Mouse (Mus musculus) hindbrain, embryonic 11.5 days (tissue): ENCODE measurements around the gene Glra1. TPM values are rescaled to one million over a fixed set of nuclear protein-coding genes. Genes with fewer than 3 reads are reported as not detected.

ENCODE experiments used
- ATAC-seq: fragments of 200-750 bp; cut with Nextera tagmentation; 2 replicates; pipeline ENCODE4 v1.8.0; 2017; ENCODE audit warnings: mild to moderate bottlenecking, moderate TSS enrichment, moderate library complexity; ENCODE audit not compliant: low FRiP score
- DNase-seq: peaks from one replicate; pipeline ENCODE4 v3.0.0-alpha.2; 2015; ENCODE audit warnings: low spot score
- H3K27ac ChIP-seq: fragments of 300-500 bp; sonication (generic); 2 replicates; pipeline ENCODE4 v1.5.1; 2014; ENCODE audit warnings: mild to moderate bottlenecking, low read depth, low read length
- H3K27me3 ChIP-seq: fragments of 300-500 bp; sonication (generic); 2 replicates; pipeline ENCODE4 v1.6.1; 2014; ENCODE audit warnings: mild to moderate bottlenecking, low read length, moderate library complexity, mixed read lengths; ENCODE audit not compliant: control insufficient read depth, insufficient read depth
- H3K36me3 ChIP-seq: fragments of 300-500 bp; sonication (generic); 2 replicates; pipeline ENCODE4 v1.6.1; 2014; ENCODE audit warnings: mild to moderate bottlenecking, low read length, moderate library complexity, mixed read lengths; ENCODE audit not compliant: control insufficient read depth, insufficient read depth
- H3K4me1 ChIP-seq: fragments of 300-500 bp; sonication (generic); replicated peaks from 2 replicates; pipeline ENCODE4 v1.6.1; 2014; ENCODE audit warnings: low read length, mixed read lengths; ENCODE audit not compliant: control insufficient read depth, insufficient read depth
- H3K4me2 ChIP-seq: fragments of 300-500 bp; sonication (generic); replicated peaks from 2 replicates; pipeline ENCODE4 v1.6.1; 2014; ENCODE audit warnings: mild to moderate bottlenecking, low read depth, low read length
- H3K4me3 ChIP-seq: fragments of 300-500 bp; sonication (generic); 2 replicates; pipeline ENCODE4 v1.5.1; 2014; ENCODE audit warnings: low read depth, low read length
- H3K9ac ChIP-seq: fragments of 300-500 bp; sonication (generic); 2 replicates; pipeline ENCODE4 v1.6.1; 2014; ENCODE audit warnings: low read depth, low read length
- H3K9me3 ChIP-seq: fragments of 300-500 bp; sonication (generic); 2 replicates; pipeline ENCODE4 v1.6.1; 2016; ENCODE audit warnings: low read length; ENCODE audit not compliant: control insufficient read depth
- WGBS: fragments of 180-500 bp; shearing (Covaris S2); extraction: QIAGEN DNeasy Blood & Tissue Kit; methylation state at CpG from one replicate; pipeline ENCODE4 v1.1.7; 2014; 5-methylcytosine and 5-hydroxymethylcytosine counted together
- polyA plus RNA-seq: library from polyadenylated mRNA; unstranded; fragments of >200 nt; fragmentation: Nextera tagmentation; extraction: Ambion mirVana; gene quantifications from 2 replicates; pipeline ENCODE4 v1.2.1, GENCODE M21; 2014

Glra1 gene
- polyA plus RNA-seq, 1 experiment from 2014 or later, result 10.0 TPM

DNA sequence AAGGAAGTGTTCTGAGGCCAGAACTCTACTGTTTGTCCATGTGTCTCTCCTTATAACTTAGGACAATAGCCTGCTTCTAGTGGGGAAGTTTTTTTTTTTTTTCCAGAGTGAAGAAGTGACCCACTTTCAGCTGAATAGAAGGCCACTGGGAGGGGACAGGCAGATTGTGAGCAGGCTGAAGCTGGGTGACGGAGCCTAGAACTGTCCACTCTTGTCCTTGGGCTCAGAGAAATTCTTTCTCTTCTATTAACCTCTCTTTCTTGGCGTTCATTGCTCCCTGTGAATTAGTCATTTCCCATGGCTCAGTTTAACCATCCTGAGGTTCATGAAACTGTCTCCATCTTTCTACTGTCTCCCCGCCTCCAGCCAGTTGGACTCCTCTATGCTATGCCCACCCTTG is 13.6 kb downstream of the Glra1 start:
- no peaks in the 10 kb centered on the region for H3K27me3 ChIP-seq
- no peaks in the 10 kb centered on the region for H3K4me1 ChIP-seq
- no peak overlapping the region for H3K27ac ChIP-seq
- DNase-seq, result no peak
- no peak overlapping the region for H3K4me2 ChIP-seq
- ATAC-seq, result no peak
- WGBS, result 81% methylated on average over 3 of the region's 3 CpGs
- H3K9me3 ChIP-seq, result no peaks in the 10 kb centered on the region
- H3K36me3 ChIP-seq, result no peaks in the 10 kb centered on the region
- no peak overlapping the region for H3K9ac ChIP-seq
- no peak overlapping the region for H3K4me3 ChIP-seq

DNA sequence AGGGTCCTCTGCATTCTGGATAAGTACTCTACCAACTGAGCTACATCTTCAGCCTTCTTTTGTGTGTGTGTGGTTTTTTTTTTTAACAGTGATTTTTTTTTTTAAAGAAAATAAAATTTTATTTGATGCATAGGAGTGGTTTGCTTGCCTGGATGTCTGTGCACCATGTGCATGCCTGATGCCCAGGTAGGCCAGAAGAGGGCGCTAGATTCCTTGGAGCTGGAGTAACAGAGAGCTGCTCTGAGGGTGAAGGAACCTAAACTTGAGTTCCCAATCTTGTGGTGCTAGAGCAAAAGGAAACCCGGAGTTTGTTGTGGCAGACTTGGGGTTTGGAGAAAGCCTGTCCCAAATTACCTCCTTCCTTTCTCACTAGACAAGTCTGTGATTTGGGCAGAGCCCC is 16.8 kb downstream of the Glra1 start:
- ATAC-seq (no peak), DNase-seq (no peak)
- Histone ChIP-seq H3K9me3 (no peaks in the 10 kb centered on the region), H3K36me3 (no peaks in the 10 kb centered on the region), H3K4me1 (no peaks in the 10 kb centered on the region), H3K27me3 (no peaks in the 10 kb centered on the region), H3K27ac (no peak overlapping the region), H3K4me3 (no peak overlapping the region), H3K4me2 (no peak overlapping the region), H3K9ac (no peak overlapping the region)
- WGBS, result 56% methylated on average over 2 of the region's 2 CpGs

DNA sequence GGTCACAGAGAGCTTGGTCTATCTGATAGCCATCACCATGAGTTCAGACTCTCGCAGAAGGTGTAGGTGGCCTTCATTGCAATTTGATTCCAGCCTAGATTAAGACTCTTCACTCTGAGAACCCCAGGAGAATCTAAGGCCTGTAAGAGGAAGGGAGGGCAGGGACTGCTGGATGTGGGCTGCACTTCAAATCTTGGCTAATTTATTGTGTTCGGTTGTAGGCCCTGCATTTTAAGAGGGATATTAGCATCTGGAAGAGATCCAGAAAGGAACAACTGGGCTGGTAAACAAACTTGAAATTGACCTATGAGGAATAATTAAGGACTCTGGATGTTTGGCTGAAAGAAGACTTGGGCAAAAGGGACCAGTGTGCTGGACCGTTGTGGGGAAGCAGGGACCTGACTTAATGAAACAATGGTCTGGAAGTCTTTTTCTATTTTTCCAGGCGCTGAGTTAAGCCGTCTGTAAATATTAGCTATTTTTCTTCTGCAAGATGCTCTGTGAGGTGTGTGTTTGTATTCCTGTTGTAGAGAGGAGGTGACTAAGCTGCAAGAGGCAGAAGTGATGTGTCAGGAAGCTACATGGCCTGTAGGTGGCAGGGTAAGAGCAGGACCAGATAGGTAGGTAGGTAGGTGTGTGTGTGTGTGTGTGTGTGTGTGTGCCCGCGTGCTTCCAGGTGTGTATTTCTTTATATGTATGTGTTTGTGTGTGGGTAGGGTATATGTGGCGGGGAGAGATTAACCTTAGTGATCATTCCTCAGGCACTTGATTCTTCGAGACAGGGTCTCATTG is 18.4 kb downstream of the Glra1 start:
- no peak for DNase-seq
- 88% methylated on average over 9 of the region's 9 CpGs for WGBS
- Histone ChIP-seq H3K27me3 (no peaks in the 10 kb centered on the region), H3K9ac (no peak overlapping the region), H3K27ac (no peak overlapping the region), H3K36me3 (no peaks in the 10 kb centered on the region), H3K4me1 (no peaks in the 10 kb centered on the region), H3K4me3 (no peak overlapping the region), H3K4me2 (no peak overlapping the region), H3K9me3 (no peaks in the 10 kb centered on the region)
- no peak for ATAC-seq

DNA sequence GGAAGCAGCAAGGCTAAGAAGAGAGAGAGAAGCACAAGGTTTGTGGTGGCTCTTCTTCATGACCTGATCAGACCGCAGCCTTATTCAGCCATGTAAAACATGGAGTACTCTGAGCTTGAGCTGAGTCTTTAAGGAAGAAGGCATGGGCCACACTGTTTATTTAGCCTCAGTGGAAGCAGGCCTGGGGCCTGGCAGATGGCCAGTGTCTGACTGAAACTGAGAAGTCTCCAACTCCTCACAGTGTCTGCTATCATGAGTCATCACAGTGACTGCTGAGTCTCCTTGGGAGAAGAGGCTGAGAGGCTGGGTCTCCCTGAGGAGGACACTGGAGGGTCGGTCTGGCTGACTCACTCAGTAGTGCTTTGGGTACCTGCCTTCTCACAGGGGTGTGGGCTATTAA is 33.6 kb downstream of the Glra1 start:
- H3K36me3 ChIP-seq, result 0 out of 2 replicates have a peak, but pooled peaks cover 2% of the 10 kb centered on the region
- no peaks in the 10 kb centered on the region for H3K9me3 ChIP-seq
- 89% methylated on average over 2 of the region's 2 CpGs for WGBS
- no peak for DNase-seq
- no peak overlapping the region for H3K4me3 ChIP-seq
- H3K27me3 ChIP-seq, result no peaks in the 10 kb centered on the region
- no peak for ATAC-seq
- no peak overlapping the region for H3K9ac ChIP-seq
- H3K4me2 ChIP-seq, result no peak overlapping the region
- H3K27ac ChIP-seq, result no peak overlapping the region
- no peaks in the 10 kb centered on the region; the same call in 1 of the 2 replicates for H3K4me1 ChIP-seq

DNA sequence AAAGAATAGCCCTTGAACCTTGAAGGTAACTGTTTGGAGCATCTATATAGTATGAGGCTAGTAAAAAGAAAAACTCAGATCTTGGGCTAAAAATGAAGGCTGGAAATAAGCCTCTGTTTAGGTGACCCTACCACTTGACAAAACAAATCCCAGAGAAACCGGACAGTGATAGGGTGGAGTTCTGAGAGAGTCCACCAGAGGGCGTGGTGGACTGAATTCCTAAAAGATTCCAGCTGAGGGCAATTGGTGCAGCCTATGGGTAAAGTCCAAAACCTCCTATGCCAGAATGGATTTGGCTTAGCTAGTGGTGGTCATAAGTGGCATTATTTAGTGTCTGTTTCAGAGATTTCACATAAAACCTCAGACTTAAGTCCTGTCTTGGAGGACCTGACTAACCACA is 36.9 kb downstream of the Glra1 start:
- no peak overlapping the region for H3K27ac ChIP-seq
- H3K4me3 ChIP-seq, result no peak overlapping the region
- WGBS, result 26% methylated on average over 2 of the region's 2 CpGs
- H3K4me1 ChIP-seq, result no peaks in the 10 kb centered on the region; the same call in 1 of the 2 replicates
- no peak overlapping the region for H3K4me2 ChIP-seq
- no peaks in the 10 kb centered on the region for H3K27me3 ChIP-seq
- H3K9ac ChIP-seq, result no peak overlapping the region
- ATAC-seq (no peak), DNase-seq (peak; percentile 79)
- no peaks in the 10 kb centered on the region for H3K9me3 ChIP-seq
- H3K36me3 ChIP-seq, result no peaks in the 10 kb centered on the region

- H3K9ac ChIP-seq, result no peak overlapping the region
- no peak overlapping the region for H3K27ac ChIP-seq
- H3K4me1 ChIP-seq, result no peaks in the 10 kb centered on the region; the same call in 1 of the 2 replicates
- DNase-seq, result peak; percentile 24
- ATAC-seq, result no peak
- 51% methylated on average over 9 of the region's 9 CpGs for WGBS
- H3K4me2 ChIP-seq, result no peak overlapping the region
- H3K4me3 ChIP-seq, result no peak overlapping the region
- no peaks in the 10 kb centered on the region for H3K9me3 ChIP-seq
- no peaks in the 10 kb centered on the region for H3K36me3 ChIP-seq
- no peaks in the 10 kb centered on the region for H3K27me3 ChIP-seq
Observed at GRCm38 (mm10) chr11:55566309-55567099, 41.5 kb downstream of the Glra1 start.

DNA sequence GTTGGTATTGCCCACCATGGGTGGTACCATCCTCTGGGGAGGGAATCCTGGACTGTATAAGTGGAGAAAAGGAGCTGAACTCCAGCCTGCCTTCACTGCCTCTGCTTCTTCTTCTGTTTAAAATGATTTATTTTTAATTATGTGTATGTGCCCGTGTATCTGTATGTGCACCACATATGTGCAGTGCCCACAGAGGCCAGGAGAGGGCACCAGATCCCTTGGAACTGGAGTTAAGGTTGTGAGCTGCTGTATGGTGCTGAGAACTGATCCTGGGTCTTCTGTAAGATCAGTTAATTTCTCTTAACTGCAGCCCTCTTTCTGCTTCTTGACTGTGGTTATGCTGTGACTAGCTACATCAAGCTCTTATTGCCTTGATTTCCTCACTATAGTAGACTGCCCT is 62.3 kb downstream of the Glra1 start:
- Histone ChIP-seq H3K36me3 (no peaks in the 10 kb centered on the region), H3K27me3 (no peaks in the 10 kb centered on the region), H3K4me1 (no peaks in the 10 kb centered on the region), H3K4me3 (no peak overlapping the region), H3K27ac (no peak overlapping the region), H3K9me3 (no peaks in the 10 kb centered on the region), H3K4me2 (no peak overlapping the region), H3K9ac (no peak overlapping the region)
- 86% methylated on average over 1 of the region's 1 CpGs for WGBS
- ATAC-seq, result no peak
- DNase-seq, result no peak

DNA sequence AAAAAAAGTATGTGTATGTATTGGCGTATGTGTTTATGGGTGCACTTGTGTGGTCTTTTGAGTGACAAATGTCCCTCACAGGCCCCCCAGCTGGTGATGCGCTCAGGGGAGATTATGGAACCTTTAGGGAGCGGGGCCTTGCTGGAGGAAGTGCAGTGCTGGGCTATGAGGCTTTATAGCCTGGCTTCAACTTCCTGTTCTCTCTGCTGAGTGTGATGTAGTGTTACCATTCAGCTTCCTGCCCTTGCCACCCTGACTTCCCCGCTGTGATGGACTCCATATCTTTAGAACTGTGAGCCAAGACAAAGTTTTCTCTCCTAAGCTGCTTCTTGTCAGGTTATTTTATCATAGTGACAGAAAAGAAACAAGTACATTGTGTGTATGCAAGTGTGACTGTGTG is 65.3 kb downstream of the Glra1 start:
- ATAC-seq (no peak), DNase-seq (no peak)
- Histone ChIP-seq H3K27me3 (no peaks in the 10 kb centered on the region), H3K27ac (no peak overlapping the region), H3K4me2 (no peak overlapping the region), H3K36me3 (no peaks in the 10 kb centered on the region), H3K9ac (no peak overlapping the region), H3K9me3 (no peaks in the 10 kb centered on the region), H3K4me1 (no peaks in the 10 kb centered on the region), H3K4me3 (no peak overlapping the region)
- 80% methylated on average over 4 of the region's 4 CpGs for WGBS

DNA sequence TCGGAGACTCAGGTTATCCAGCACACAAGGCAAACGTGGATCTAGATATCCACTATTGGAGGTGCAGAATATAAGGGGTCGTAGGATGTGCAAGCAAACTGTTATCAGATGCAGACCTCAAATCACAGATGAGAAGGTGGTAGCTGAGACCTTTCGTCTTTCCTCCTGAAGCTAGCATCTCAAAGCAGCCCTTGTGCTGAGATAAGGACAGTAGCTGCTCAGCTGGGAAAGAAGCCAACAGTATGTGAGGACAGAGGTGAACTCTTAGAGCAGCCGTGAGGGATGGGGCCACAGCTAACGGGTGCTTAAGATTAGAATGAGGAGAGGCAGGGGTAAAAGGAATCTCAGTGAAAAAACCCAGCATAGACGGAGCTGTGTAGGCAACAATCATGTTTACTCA is 65.9 kb downstream of the Glra1 start:
- no peak for DNase-seq
- no peak overlapping the region for H3K4me2 ChIP-seq
- 71% methylated on average over 7 of the region's 7 CpGs for WGBS
- no peaks in the 10 kb centered on the region for H3K9me3 ChIP-seq
- H3K36me3 ChIP-seq, result no peaks in the 10 kb centered on the region
- H3K9ac ChIP-seq, result no peak overlapping the region
- no peak overlapping the region for H3K27ac ChIP-seq
- H3K27me3 ChIP-seq, result no peaks in the 10 kb centered on the region
- no peak overlapping the region for H3K4me3 ChIP-seq
- ATAC-seq, result no peak
- no peaks in the 10 kb centered on the region for H3K4me1 ChIP-seq
